Mouse (Mus musculus) hindbrain, embryonic 10.5 days (tissue): ENCODE results near the gene Fam229a. TPM values are rescaled to one million over a fixed set of nuclear protein-coding genes. Genes with fewer than 3 reads are reported as not detected.

Experiments used
- DNase-seq: peaks from one replicate; pipeline ENCODE4 v3.0.0-alpha.2; 2017; ENCODE audit warnings: low spot score
- H3K27ac ChIP-seq: fragments of 300-500 bp; sonication (generic); 2 replicates; pipeline ENCODE4 v1.5.1; 2016; ENCODE audit warnings: mild to moderate bottlenecking, moderate library complexity
- H3K27me3 ChIP-seq: fragments of 300-500 bp; sonication (generic); 2 replicates; pipeline ENCODE4 v1.6.1; 2016; ENCODE audit warnings: mild to moderate bottlenecking; ENCODE audit not compliant: poor library complexity, insufficient read depth, severe bottlenecking
- H3K36me3 ChIP-seq: fragments of 300-500 bp; sonication (generic); 2 replicates; pipeline ENCODE4 v1.6.1; 2016; ENCODE audit warnings: mild to moderate bottlenecking, moderate library complexity
- H3K4me1 ChIP-seq: fragments of 300-500 bp; sonication (generic); replicated peaks from 2 replicates; pipeline ENCODE4 v1.6.1; 2016; ENCODE audit warnings: mild to moderate bottlenecking
- H3K4me3 ChIP-seq: fragments of 300-500 bp; sonication (generic); 2 replicates; pipeline ENCODE4 v1.5.1; 2016; ENCODE audit warnings: mild to moderate bottlenecking, moderate library complexity
- H3K9me3 ChIP-seq: fragments of 300-500 bp; sonication (generic); 2 replicates; pipeline ENCODE4 v1.6.1; 2016; ENCODE audit warnings: mild to moderate bottlenecking, moderate library complexity
- WGBS: fragments of 180-500 bp; shearing (Covaris S2); methylation state at CpG from one replicate; pipeline ENCODE4 v1.1.7; 2016; 5-methylcytosine and 5-hydroxymethylcytosine counted together
- polyA plus RNA-seq: library from polyadenylated mRNA; unstranded; fragments of >200 nt; fragmentation: Nextera tagmentation; extraction: Ambion mirVana; gene quantifications from 2 replicates; pipeline ENCODE4 v1.2.1, GENCODE M21; 2016

The Fam229a gene
- polyA plus RNA-seq, 1 experiment from 2014 or later, result 0.41 TPM

DNA sequence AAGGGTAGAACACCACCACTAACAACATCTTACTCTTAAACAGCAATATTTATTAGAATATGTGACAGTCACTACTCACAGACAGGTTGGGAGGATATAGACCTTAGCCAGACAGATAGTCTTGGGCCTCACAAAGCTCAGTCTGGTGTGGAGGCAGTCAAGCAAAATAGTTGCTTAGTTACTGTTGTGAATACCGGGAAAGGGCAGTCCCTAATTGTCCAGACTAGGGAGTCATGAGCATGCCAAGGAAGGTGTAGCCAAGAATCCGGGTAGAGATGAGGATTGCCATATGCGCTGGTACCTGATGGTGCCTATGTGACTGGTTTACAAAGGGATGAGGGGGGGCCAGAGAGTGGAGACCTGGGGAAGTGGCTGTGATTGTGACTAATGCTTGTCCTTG, 28.9 kb upstream of the Fam229a start:
- Histone ChIP-seq H3K9me3 (no peaks in the 10 kb centered on the region), H3K27me3 (no peaks in the 10 kb centered on the region), H3K4me1 (peaks cover 14% of the 10 kb centered on the region), H3K36me3 (peaks cover 33% of the 10 kb centered on the region), H3K4me3 (peak overlapping the region; percentile 80), H3K27ac (peak overlapping the region; percentile 85)
- DNase-seq, result no peak
- WGBS, result 48% methylated on average over 3 of the region's 3 CpGs

GRCm38 (mm10) chr4:129463097-129464059, 27.6 kb upstream of the Fam229a start:
- Histone ChIP-seq H3K9me3 (no peaks in the 10 kb centered on the region), H3K4me3 (no peak overlapping the region), H3K27me3 (no peaks in the 10 kb centered on the region), H3K4me1 (peaks cover 14% of the 10 kb centered on the region), H3K36me3 (peaks cover 45% of the 10 kb centered on the region), H3K27ac (no peak overlapping the region)
- 88% methylated on average over 24 of the region's 24 CpGs for WGBS
- no peak for DNase-seq

DNA sequence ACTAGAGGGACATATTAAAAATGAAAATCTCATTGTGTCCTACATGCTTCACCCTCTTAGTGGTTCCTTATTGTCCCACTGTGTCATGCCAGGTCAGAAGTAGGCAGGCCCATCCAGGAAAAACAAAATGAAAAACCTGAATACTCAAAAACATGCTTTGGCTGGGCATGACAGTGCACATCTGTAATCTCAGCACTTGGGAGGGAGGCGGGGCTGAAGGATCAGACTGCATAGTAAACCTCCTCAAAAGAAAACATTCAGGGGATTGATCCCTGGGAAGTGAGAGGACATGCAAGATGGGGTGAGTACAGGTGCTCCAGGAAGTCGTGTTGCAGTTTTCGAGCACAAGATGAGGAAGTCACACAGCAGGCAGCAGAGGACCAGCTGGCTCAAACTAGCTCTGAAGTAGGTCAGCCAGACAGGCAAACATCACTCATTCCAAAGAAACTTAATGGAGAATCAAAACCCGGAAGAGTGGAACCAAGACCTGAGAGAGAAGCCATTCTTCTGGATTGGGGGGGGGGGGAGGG, 26.6 kb upstream of the Fam229a start:
- H3K36me3 ChIP-seq, result peaks cover 55% of the 10 kb centered on the region
- no peaks in the 10 kb centered on the region for H3K27me3 ChIP-seq
- H3K27ac ChIP-seq, result no peak overlapping the region
- H3K9me3 ChIP-seq, result no peaks in the 10 kb centered on the region
- H3K4me3 ChIP-seq, result no peak overlapping the region
- H3K4me1 ChIP-seq, result peaks cover 14% of the 10 kb centered on the region
- DNase-seq, result no peak
- WGBS, result 82% methylated on average over 4 of the region's 4 CpGs

DNA sequence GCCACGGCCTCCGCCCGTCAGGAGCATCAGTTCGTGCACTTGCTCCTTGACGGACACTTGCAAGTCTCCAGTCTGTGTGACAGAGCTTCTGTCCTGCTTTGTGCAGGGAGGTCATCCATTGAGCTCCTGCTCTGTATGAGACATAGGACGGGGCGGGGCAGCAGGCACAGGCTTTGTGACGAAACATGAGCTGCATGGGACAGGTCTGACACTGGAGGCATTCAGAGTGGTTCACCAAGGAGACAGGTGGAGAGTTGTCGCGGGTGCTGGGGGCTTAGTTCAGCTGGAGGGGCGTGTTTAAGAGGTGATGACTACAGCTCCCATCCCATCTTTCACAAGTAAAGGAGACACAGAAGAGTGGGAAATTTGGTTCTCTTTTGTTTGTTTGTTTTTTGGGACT, 14.9 kb upstream of the Fam229a start:
- Histone ChIP-seq H3K27me3 (no peaks in the 10 kb centered on the region), H3K9me3 (no peaks in the 10 kb centered on the region), H3K4me1 (peaks cover 3% of the 10 kb centered on the region; the same call in 1 of the 2 replicates), H3K4me3 (no peak overlapping the region), H3K36me3 (peaks cover 98% of the 10 kb centered on the region), H3K27ac (no peak overlapping the region)
- WGBS, result 90% methylated on average over 11 of the region's 11 CpGs
- no peak for DNase-seq

- Histone ChIP-seq H3K27ac (no peak overlapping the region), H3K27me3 (no peaks in the 10 kb centered on the region), H3K36me3 (peaks cover 98% of the 10 kb centered on the region), H3K4me3 (no peak overlapping the region), H3K4me1 (peaks cover 9% of the 10 kb centered on the region), H3K9me3 (no peaks in the 10 kb centered on the region)
- DNase-seq, result no peak
- WGBS, result 93% methylated on average over 3 of the region's 3 CpGs
Observed at GRCm38 (mm10) chr4:129479863-129480262, 11.1 kb upstream of the Fam229a start.

- WGBS, result 93% methylated on average over 1 of the region's 1 CpGs
- Histone ChIP-seq H3K9me3 (no peaks in the 10 kb centered on the region), H3K36me3 (peaks cover 99% of the 10 kb centered on the region), H3K27ac (no peak overlapping the region), H3K4me1 (peaks cover 6% of the 10 kb centered on the region; the same call in 1 of the 2 replicates), H3K27me3 (no peaks in the 10 kb centered on the region), H3K4me3 (no peak overlapping the region)
- DNase-seq, result no peak
Observed at GRCm38 (mm10) chr4:129481090-129481489, 9.9 kb upstream of the Fam229a start.

GRCm38 (mm10) chr4:129494681-129495080, 3.7 kb downstream of the Fam229a start:
- no peak for DNase-seq
- H3K27me3 ChIP-seq, result peaks cover 34% of the 10 kb centered on the region
- 76% methylated on average over 7 of the region's 7 CpGs for WGBS

DNA sequence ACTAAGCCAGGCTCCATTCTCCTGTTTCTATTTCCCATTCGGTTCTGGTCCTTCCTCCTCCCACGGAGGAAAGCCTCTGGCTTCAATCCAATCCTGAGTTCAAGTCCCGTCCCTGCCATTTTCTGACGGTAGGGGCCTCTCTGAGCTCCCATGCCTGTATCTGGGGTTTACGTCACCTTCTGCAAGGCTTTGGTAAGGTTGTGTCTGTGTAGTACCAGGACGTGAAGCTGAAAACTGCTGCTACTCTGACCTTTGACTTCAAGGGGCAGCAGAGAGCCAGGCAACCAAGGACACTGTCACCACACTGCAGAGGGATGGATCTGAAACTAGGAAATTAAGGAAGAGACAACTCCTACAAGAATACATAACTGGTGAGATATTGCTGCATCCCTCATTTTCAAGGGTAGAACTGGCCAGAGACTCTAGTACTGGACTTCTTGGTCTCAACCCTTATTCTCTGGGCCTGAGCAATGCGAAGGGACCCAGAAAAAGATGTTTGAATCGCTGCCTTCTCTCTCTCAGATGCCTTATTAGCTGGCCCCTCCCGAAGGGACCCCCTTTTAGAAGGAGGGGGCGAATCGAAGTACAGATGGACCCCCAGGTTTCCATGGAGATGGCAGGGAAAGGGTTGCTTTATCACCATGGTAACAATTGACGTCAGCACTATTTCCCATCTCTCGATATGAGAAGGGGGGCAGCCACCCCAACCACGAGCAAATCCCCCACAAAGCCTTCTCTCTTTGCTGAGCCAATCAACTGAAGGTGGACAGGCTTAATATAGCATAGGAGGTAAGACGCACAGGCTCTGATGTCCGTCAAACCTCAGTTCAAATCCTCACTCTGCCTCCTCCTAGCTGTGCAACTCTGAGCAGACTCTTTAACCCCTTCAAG, 4.9 kb downstream of the Fam229a start:
- H3K4me1 ChIP-seq, result peaks cover 51% of the 10 kb centered on the region

More at GRCm38 (mm10) chr4:129494681-129495080, 3.7 kb downstream of the Fam229a start:
- H3K4me1 ChIP-seq, result peaks cover 46% of the 10 kb centered on the region
- H3K4me3 ChIP-seq, result peak overlapping the region; percentile 9; the same call in 1 of the 2 replicates
- H3K36me3 ChIP-seq, result 0 out of 2 replicates have a peak, but pooled peaks cover 2% of the 10 kb centered on the region
- no peaks in the 10 kb centered on the region for H3K9me3 ChIP-seq
- no peak overlapping the region for H3K27ac ChIP-seq

GRCm38 (mm10) chr4:129496631-129497030, 5.6 kb downstream of the Fam229a start:
- WGBS, result 43% methylated on average over 6 of the region's 6 CpGs
- peak overlapping the region; percentile 62 for H3K27ac ChIP-seq

More for the DNA sequence above, 4.9 kb downstream of the Fam229a start:
- 32% methylated on average over 16 of the region's 16 CpGs for whole genome bisulfite sequencing
- Histone ChIP-seq H3K4me3 (no peak overlapping the region), H3K27ac (peak overlapping the region; percentile 62), H3K9me3 (no peaks in the 10 kb centered on the region), H3K27me3 (peaks cover 22% of the 10 kb centered on the region), H3K36me3 (no peaks in the 10 kb centered on the region)
- DNase-seq, result no peak

GRCm38 (mm10) chr4:129498941-129499340, 8.0 kb downstream of the Fam229a start:
- H3K4me1 ChIP-seq, result peaks cover 52% of the 10 kb centered on the region

More at GRCm38 (mm10) chr4:129496631-129497030, 5.6 kb downstream of the Fam229a start:
- Histone ChIP-seq H3K4me3 (no peak overlapping the region), H3K27me3 (peaks cover 14% of the 10 kb centered on the region), H3K9me3 (no peaks in the 10 kb centered on the region), H3K4me1 (peaks cover 50% of the 10 kb centered on the region), H3K36me3 (no peaks in the 10 kb centered on the region)
- DNase-seq, result no peak

GRCm38 (mm10) chr4:129500017-129500416, 9.0 kb downstream of the Fam229a start:
- DNase-seq, result no peak
- Histone ChIP-seq H3K27me3 (no peaks in the 10 kb centered on the region), H3K36me3 (no peaks in the 10 kb centered on the region), H3K27ac (peak overlapping the region; percentile 87), H3K4me1 (peaks cover 59% of the 10 kb centered on the region), H3K9me3 (no peaks in the 10 kb centered on the region), H3K4me3 (peak overlapping the region; percentile 67)
- WGBS, result 79% methylated on average over 8 of the region's 8 CpGs

More at GRCm38 (mm10) chr4:129498941-129499340, 8.0 kb downstream of the Fam229a start:
- peak overlapping the region; percentile 66 for H3K27ac ChIP-seq
- H3K27me3 ChIP-seq, result no peaks in the 10 kb centered on the region
- no peaks in the 10 kb centered on the region for H3K36me3 ChIP-seq
- H3K9me3 ChIP-seq, result no peaks in the 10 kb centered on the region
- no peak for DNase-seq
- WGBS, result 68% methylated on average over 3 of the region's 3 CpGs
- no peak overlapping the region for H3K4me3 ChIP-seq
